Mouse (Mus musculus): ENCODE measurements around the gene Tor1a.
"Not testable (repeated sequence)": the region's sequence is repeated elsewhere in the genome, so short reads cannot be mapped to it uniquely, and the experiment has no call there.

The Tor1a gene

GRCm38 (mm10) chr2:30920216-30920615 is 47.5 kb downstream of the Tor1a start:
- DNase-seq (ENCODE audit: extremely low spot score, low read depth, low spot score) = no peak

- no peak for DNase-seq (ENCODE audit: extremely low spot score, low read depth, low spot score)
These were observed 48.9 kb downstream of the Tor1a start for GRCm38 (mm10) chr2:30918780-30919329.

GRCm38 (mm10) chr2:30918126-30918525 is 49.6 kb downstream of the Tor1a start:
- DNase-seq (ENCODE audit: extremely low spot score, low read depth, low spot score) = no peak

- DNase-seq (ENCODE audit: extremely low spot score, low read depth, low spot score) = no peak
These were observed 50.1 kb downstream of the Tor1a start for GRCm38 (mm10) chr2:30917649-30918048.

- not testable (repeated sequence) for DNase-seq (ENCODE audit: extremely low spot score, low read depth, low spot score)
These were observed 51.8 kb downstream of the Tor1a start for GRCm38 (mm10) chr2:30915933-30916332.

GRCm38 (mm10) chr2:30915376-30915775 is 52.4 kb downstream of the Tor1a start:
- DNase-seq (ENCODE audit: extremely low spot score, low read depth, low spot score) = no peak

GRCm38 (mm10) chr2:30914836-30915235 is 52.9 kb downstream of the Tor1a start:
- DNase-seq (ENCODE audit: extremely low spot score, low read depth, low spot score) = no peak

GRCm38 (mm10) chr2:30913022-30913421 is 54.7 kb downstream of the Tor1a start:
- no peak for DNase-seq (ENCODE audit: extremely low spot score, low read depth, low spot score)

- no peak for DNase-seq (ENCODE audit: extremely low spot score, low read depth, low spot score)
These were observed 55.4 kb downstream of the Tor1a start for GRCm38 (mm10) chr2:30912291-30912773.

Data from hindlimb bud, embryonic 11.5 days (tissue).